Mouse (Mus musculus) kidney, adult 2 months (tissue): ENCODE results near the gene Col9a3. TPM values are rescaled to one million over a fixed set of nuclear protein-coding genes. Genes with fewer than 3 reads are reported as not detected.

Experiments used
- DNase-seq: peaks from one replicate; pipeline ENCODE4 v3.0.0; 2021
- H3K27ac ChIP-seq: fragments of 200-500 bp; 2 replicates; pipeline ENCODE4 v1.5.1; 2012; ENCODE audit warnings: low read depth, low read length, control low read depth, inconsistent platforms; ENCODE audit not compliant: insufficient read depth
- H3K27me3 ChIP-seq: fragments of 200-500 bp; replicated peaks from 2 replicates; pipeline ENCODE4 v1.6.1; 2012; ENCODE audit warnings: mild to moderate bottlenecking, moderate library complexity, low read length, inconsistent platforms; ENCODE audit not compliant: control insufficient read depth, insufficient read depth
- H3K36me3 ChIP-seq: fragments of 200-500 bp; 2 replicates; pipeline ENCODE4 v1.6.1; 2012; ENCODE audit warnings: mild to moderate bottlenecking, moderate library complexity, low read length, inconsistent platforms; ENCODE audit not compliant: control insufficient read depth, insufficient read depth
- H3K4me1 ChIP-seq: fragments of 200-500 bp; 2 replicates; pipeline ENCODE4 v1.6.1; 2011; ENCODE audit warnings: low read length; ENCODE audit not compliant: control insufficient read depth, insufficient read depth
- H3K4me3 ChIP-seq: fragments of 200-500 bp; 2 replicates; pipeline ENCODE4 v1.5.1; 2011; ENCODE audit warnings: mild to moderate bottlenecking, low read depth, low read length, control low read depth; ENCODE audit not compliant: insufficient read depth
- CTCF ChIP-seq: fragments of 200-500 bp; conservative IDR thresholded peaks from 2 replicates; pipeline ENCODE4 v1.5.1; 2011; ENCODE audit warnings: low read depth, mild to moderate bottlenecking, control low read depth, low read length, moderate library complexity, mixed read lengths; ENCODE audit not compliant: insufficient read depth, insufficient read length
- POLR2A ChIP-seq: fragments of 200-500 bp; IDR thresholded peaks from one replicate; pipeline ENCODE4 v1.6.1; 2011; ENCODE audit warnings: low read depth, low read length, control low read depth
- WGBS: fragments of 180-500 bp; shearing (Covaris S2); methylation state at CpG from one replicate; pipeline ENCODE4 v1.1.7; 2018; 5-methylcytosine and 5-hydroxymethylcytosine counted together
- polyA plus RNA-seq: library from polyadenylated mRNA; depleted of rRNA; stranded (reverse); fragments of >200 nt; gene quantifications from 2 replicates; pipeline ENCODE4 v1.2.3, GENCODE M21; 2012; rRNA removed

The Col9a3 gene
- 0.42 and 0.46 TPM in 2 replicates for polyA plus RNA-seq

- Histone ChIP-seq H3K36me3 (no peaks in the 10 kb centered on the region; the same call in 1 of the 2 replicates), H3K27me3 (no peaks in the 10 kb centered on the region), H3K27ac (no peak within 1 kb of the TSS), H3K4me3 (no peak within 1 kb of the TSS), H3K4me1 (no peaks in the 10 kb centered on the region)
- 45% methylated on average over 4 of the region's 4 CpGs for WGBS
- TF ChIP-seq POLR2A (no peak), CTCF (no peak)
- DNase-seq: no peak
These were observed at the start of gene Col9a3 for GRCm38 (mm10) chr2:180597490-180597889. Col9a3 (plus strand) TSS chr2:180597790.

DNA sequence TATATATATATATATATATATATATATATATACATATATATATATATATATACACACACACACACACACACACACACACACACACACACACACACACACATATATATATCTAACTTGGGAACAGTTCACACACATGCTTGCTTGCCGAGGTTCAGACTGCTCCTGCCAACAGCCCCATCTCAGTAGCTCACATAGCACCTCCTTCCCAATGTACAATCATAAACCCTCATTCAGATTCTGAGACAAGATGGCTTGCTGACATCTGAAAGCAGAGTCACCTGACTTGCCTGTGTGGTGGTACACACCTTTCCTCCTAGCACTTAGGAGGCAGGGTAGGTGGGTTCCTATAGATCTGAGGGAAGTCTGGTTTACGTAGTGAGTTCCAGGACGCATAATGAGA is 45.2 kb upstream of the Col9a3 start:
- H3K4me3 ChIP-seq: no peak overlapping the region
- WGBS: 84% methylated on average over 3 of the region's 3 CpGs
- DNase-seq: no peak
- H3K36me3 ChIP-seq: no peaks in the 10 kb centered on the region
- H3K27me3 ChIP-seq: no peaks in the 10 kb centered on the region
- TF ChIP-seq POLR2A (no peak), CTCF (no peak)
- H3K4me1 ChIP-seq: no peaks in the 10 kb centered on the region
- H3K27ac ChIP-seq: no peak overlapping the region

DNA sequence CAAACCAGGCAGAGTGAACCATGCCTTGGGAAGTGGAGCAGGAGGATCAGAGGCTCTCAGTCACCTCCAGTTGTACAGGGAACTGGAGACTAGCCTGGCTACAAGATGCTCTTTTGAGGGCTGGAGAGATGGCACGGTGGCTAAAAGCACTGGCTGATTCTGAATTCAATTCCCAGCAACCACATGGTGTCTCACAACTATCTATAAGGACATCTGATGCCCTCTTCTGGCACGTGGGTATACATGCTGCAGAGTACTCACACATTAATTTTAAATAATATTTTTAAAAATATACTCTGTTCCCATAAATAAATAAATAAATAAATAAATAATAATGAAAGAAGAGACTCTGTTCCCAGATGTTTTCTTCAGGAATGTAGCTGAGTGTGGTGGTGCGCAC is 42.4 kb upstream of the Col9a3 start:
- TF ChIP-seq POLR2A: no peak
- TF ChIP-seq CTCF: no peak
- WGBS: 70% methylated on average over 3 of the region's 3 CpGs
- DNase-seq: no peak
- Histone ChIP-seq H3K27ac (no peak overlapping the region), H3K27me3 (no peaks in the 10 kb centered on the region), H3K4me3 (no peak overlapping the region), H3K36me3 (no peaks in the 10 kb centered on the region), H3K4me1 (no peaks in the 10 kb centered on the region)

- H3K4me1 ChIP-seq: no peaks in the 10 kb centered on the region
- H3K27me3 ChIP-seq: no peaks in the 10 kb centered on the region
- no peak overlapping the region for H3K27ac ChIP-seq
- no peak overlapping the region for H3K4me3 ChIP-seq
- TF ChIP-seq CTCF: no peak
- TF ChIP-seq POLR2A: no peak
- no peak for DNase-seq
- H3K36me3 ChIP-seq: no peaks in the 10 kb centered on the region
- WGBS: 57% methylated on average over 3 of the region's 3 CpGs
These were observed 41.1 kb upstream of the Col9a3 start for GRCm38 (mm10) chr2:180556470-180556869.

DNA sequence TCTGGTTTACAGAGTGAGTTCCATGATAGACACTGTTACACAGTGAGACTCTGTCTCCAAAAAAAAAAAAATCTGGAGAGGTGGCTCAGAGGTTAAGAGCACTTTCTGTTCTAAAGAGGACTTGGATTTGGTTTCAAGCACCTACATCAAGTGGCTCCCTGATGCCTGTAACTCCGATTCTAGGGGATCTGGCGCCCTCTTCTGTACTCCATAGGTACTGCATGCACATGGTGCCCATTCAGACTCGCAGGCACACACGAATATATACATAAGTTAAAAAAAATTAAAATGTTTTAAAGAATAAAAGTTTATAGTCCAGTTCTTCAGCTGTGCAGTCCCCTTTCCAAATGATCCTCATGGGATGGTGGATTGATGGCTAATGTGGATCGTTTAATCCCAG is 37.3 kb upstream of the Col9a3 start:
- Histone ChIP-seq H3K4me3 (no peak overlapping the region), H3K36me3 (no peaks in the 10 kb centered on the region), H3K27me3 (no peaks in the 10 kb centered on the region), H3K4me1 (no peaks in the 10 kb centered on the region), H3K27ac (no peak overlapping the region)
- DNase-seq: no peak
- WGBS: 57% methylated on average over 5 of the region's 5 CpGs
- TF ChIP-seq CTCF (peak; percentile 56), POLR2A (no peak)

DNA sequence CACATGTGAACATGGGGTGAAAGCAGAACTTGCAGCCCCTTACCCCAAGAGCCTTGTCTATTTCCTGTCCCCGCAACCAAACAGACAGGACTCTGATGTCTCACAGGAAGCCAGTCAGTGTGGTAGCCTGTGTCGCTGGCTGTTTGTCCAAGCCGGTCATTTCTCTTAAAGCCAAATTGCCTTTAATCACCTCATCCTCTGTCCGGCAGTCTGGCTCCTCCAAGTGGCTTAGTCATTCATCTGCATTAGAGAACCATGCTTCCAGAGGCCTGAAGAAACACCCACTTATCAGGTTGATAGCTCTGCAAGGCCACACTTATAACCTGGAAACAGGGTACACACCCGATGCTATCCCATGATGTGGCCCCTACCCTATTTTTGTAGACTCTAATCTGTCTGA is 35.4 kb upstream of the Col9a3 start:
- Histone ChIP-seq H3K4me3 (no peak overlapping the region), H3K4me1 (no peaks in the 10 kb centered on the region), H3K27me3 (no peaks in the 10 kb centered on the region), H3K27ac (no peak overlapping the region), H3K36me3 (no peaks in the 10 kb centered on the region)
- no peak for DNase-seq
- WGBS: 43% methylated on average over 5 of the region's 5 CpGs
- no peak for TF ChIP-seq CTCF
- TF ChIP-seq POLR2A: no peak

GRCm38 (mm10) chr2:180563296-180563695 is 34.3 kb upstream of the Col9a3 start:
- no peak overlapping the region for H3K27ac ChIP-seq
- H3K4me1 ChIP-seq: no peaks in the 10 kb centered on the region
- TF ChIP-seq POLR2A (no peak), CTCF (no peak)
- no peak overlapping the region for H3K4me3 ChIP-seq
- no peaks in the 10 kb centered on the region for H3K27me3 ChIP-seq
- H3K36me3 ChIP-seq: no peaks in the 10 kb centered on the region
- no peak for DNase-seq
- 51% methylated on average over 6 of the region's 6 CpGs for WGBS

DNA sequence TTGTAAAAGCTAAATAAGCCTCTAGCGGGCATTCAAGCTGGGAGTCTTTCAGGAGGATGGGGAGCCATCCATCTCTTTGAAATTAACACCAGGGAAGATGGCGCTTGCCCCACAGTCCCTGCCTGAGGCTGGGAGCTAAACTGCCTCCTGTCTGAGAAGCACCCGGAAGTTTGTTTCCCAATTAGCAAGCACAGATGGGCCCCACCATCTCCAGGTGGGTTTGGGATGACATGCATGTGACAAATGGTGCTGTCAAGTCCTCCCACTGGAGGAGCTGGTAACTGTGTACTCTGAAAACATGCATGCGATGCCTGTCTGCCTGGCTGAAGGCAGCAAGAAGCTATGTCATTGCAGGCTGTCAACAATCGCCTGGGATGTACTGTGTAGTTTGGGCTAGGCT is 33.7 kb upstream of the Col9a3 start:
- no peak for DNase-seq
- no peaks in the 10 kb centered on the region for H3K4me1 ChIP-seq
- no peaks in the 10 kb centered on the region for H3K27me3 ChIP-seq
- TF ChIP-seq CTCF (no peak), POLR2A (no peak)
- H3K27ac ChIP-seq: no peak overlapping the region
- 23% methylated on average over 5 of the region's 5 CpGs for WGBS
- H3K4me3 ChIP-seq: no peak overlapping the region
- H3K36me3 ChIP-seq: no peaks in the 10 kb centered on the region
